Mouse (Mus musculus) right cerebral cortex, postnatal 4 days (tissue): Measurements from ENCODE around the gene Astn1.

Experiments used
- DNase-seq: peaks from one replicate; pipeline ENCODE4 v3.0.0-alpha.2; 2022

Gene Astn1

DNA sequence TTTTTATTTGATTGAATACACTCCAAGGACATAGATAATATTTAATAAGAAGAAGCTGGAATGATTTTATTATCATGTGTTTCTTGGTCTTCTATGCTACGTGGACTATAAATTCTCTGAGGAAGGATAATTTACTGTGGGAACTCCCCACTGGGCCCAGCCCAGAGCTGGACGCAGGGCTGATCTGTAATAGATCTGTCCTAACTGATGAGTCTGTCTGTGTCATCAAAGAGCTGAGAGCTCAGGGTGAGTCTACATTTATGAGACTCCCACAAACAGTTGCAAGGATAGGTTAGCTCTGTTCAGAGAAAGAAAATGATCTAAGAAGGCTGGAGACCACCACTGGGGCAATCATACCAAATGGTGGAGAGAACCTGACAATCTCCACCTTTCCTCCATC lies 271.4 kb downstream of the Astn1 start:
- no peak for DNase-seq

GRCm38 (mm10) chr1:158641306-158641705 lies 279.2 kb downstream of the Astn1 start:
- no peak for DNase-seq

DNA sequence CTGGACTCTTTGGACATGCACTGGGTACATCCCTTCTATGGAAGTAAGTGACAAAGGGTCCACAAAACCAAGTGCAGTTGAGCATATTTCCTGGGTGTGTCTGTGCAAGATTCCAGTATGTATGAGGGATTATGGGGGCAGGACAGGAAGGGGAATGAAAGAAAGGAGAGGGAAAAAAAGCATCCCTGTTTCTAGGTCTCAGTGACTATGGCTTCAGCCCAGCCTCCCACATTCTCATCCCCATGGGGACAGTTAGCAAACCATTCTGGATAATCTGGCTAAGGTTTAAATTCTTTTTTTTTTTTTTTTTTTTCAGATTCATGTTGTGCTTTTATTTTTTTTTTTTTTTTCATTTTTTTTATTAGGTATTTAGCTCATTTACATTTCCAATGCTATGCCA lies 280.2 kb downstream of the Astn1 start:
- no peak for DNase-seq

GRCm38 (mm10) chr1:158652799-158653198 lies 290.7 kb downstream of the Astn1 start:
- DNase-seq = no peak

- DNase-seq = no peak
Measured at GRCm38 (mm10) chr1:158653808-158654520, 291.9 kb downstream of the Astn1 start.

GRCm38 (mm10) chr1:158654571-158655205 lies 292.6 kb downstream of the Astn1 start:
- DNase-seq = no peak

- no peak for DNase-seq
Measured at GRCm38 (mm10) chr1:158656986-158657385, 294.9 kb downstream of the Astn1 start.

DNA sequence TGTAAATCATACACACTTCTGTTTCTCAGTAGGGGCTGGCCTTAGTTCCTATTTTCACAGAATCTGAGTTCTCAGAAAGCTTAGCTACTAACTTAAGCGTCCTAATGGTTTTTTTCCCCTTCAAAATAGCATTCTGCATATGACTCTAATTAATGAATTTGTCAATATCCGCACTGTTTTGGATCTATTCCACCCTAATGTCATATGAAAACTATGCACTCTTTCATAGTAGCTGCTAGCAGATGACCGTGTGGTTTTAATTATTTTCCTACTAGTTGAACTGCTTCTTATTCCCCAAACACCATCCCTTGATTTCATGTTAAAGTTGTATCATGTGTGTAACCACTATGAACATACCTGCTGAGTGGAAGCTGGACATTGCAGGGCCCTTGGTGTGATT lies 303.9 kb downstream of the Astn1 start:
- no peak for DNase-seq

DNA sequence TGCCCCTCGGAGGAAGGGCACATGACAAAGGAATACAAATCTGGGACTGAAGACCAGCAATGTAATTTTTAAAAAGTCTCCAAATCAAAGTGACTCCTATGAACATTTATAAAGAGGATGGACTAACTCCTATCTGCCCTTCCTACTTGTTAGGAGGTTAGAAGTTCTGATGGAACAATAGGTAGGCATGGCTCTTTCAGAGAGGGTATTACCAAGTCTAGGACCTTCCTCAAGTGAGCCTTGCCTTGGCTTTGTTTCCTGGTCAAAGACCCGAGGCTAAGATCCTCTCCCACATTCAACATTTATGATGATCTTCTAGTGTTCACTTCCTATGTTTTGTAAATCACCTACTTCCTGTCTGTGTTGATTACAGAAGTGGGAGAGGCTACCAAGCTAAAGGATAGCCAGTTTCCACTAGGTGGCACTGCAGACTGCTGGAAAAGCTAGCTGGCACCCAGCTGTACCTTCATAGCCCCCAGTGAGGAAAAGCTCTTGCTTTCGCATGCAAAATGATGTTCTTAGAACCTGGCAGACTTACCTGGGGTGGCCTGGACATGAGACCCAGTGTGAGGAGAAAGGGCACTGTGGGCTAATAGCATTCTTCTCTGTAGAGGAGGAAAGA lies 308.0 kb downstream of the Astn1 start:
- peak; percentile 72 for DNase-seq

- DNase-seq = no peak
Measured at GRCm38 (mm10) chr1:158687726-158688125, 325.7 kb downstream of the Astn1 start.

GRCm38 (mm10) chr1:158697423-158697822 lies 335.4 kb downstream of the Astn1 start:
- no peak for DNase-seq

GRCm38 (mm10) chr1:158697859-158698569 lies 335.9 kb downstream of the Astn1 start:
- DNase-seq = no peak

DNA sequence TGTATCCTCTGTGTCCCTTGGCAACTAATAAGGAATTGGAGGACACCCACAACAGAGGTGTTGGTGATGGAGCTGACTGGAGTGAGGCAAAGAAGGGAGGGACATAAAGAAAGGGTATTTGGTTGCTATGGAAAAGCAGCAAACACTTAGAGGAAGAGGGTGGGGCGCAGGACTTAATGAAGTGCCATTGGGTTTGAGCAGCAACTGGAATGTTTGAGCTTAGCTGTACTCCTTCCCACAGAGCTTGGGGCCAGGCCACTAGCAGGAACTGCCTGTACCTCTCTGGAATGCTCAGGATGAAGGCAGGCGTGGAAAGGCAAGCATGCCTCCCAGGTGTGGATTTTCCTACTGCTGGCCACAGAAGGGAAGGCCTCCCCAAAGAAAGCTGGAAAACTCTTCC lies 337.2 kb downstream of the Astn1 start:
- DNase-seq = no peak

- DNase-seq = no peak
Measured at GRCm38 (mm10) chr1:158700147-158700546, 338.1 kb downstream of the Astn1 start.

DNA sequence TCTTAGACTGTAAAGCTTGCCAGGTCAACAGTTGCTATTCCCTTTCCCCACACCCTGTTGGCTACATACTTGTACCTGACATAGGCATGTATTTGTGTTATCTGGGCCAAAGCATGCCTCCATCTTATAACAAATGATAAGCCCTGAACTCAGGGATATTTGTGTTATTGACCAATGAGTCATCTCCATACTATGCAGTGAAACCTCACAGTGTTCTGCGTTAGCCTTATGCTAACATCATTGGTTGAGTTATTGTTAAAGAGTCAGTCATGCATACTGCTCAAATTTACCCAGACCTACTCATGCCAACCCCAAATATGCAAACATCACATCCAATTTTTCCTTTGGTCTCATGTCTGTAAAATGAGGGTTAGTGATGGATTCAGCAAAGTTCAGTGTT lies 339.3 kb downstream of the Astn1 start:
- DNase-seq = no peak

- peak; percentile 39 for DNase-seq
Measured at GRCm38 (mm10) chr1:158713301-158714095, 351.4 kb downstream of the Astn1 start.

DNA sequence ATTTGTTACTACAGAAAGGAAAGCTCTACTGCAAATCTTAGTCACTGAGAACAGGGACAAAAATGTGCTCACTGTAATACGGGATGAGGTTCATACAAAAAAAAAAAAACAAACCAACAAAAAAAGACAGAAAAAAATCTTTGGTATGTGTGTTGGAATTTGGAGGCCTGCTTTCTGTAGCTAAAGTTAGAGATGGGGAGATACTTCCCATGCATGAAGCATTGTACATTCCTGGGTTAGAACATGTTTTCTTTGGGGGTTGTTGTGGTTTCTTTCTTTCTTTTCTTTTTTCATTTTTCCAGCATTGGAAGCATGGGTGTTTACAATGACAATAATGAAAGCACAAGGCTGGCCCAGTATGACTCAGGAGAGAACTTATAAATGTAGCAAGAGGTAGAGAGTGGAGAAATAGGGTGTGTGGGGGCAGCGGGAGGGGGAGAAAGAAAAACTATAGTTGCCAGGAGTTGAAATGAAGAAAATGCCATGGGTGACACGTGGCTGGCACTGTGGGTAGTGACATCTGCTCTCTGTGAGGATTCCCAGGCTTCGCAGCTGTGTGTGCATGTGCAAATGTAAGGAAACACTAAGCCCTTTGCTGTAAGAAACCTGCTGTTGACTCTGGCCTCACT lies 370.9 kb downstream of the Astn1 start:
- DNase-seq = no peak

GRCm38 (mm10) chr1:158739132-158739919 lies 377.3 kb downstream of the Astn1 start:
- no peak for DNase-seq

GRCm38 (mm10) chr1:158740161-158740766 lies 378.2 kb downstream of the Astn1 start:
- no peak for DNase-seq

GRCm38 (mm10) chr1:158740949-158741348 lies 378.9 kb downstream of the Astn1 start:
- DNase-seq = no peak
